Mouse (Mus musculus): ENCODE data around the gene Axl.
A peak's percentile ranks its signal among the peaks of the same experiment; 100 is the strongest.

Axl gene

GRCm38 (mm10) chr7:25754738-25755467, 33.6 kb downstream of the Axl start, which contains the start of gene Hnrnpul1:
Gene Hnrnpul1, minus strand, starts transcription at chr7:25754757.
- DNase-seq (ENCODE audit: extremely low read depth, low read depth), result peak; percentile 97

- DNase-seq (ENCODE audit: extremely low read depth, low read depth), result no peak
Observed at GRCm38 (mm10) chr7:25754439-25754737, 34.1 kb downstream of the Axl start.

- DNase-seq (ENCODE audit: extremely low read depth, low read depth), result no peak
Observed at GRCm38 (mm10) chr7:25753643-25754438, 34.7 kb downstream of the Axl start.

- DNase-seq (ENCODE audit: extremely low read depth, low read depth), result no peak
Observed at GRCm38 (mm10) chr7:25753076-25753475, 35.4 kb downstream of the Axl start.

GRCm38 (mm10) chr7:25746844-25747243, 41.7 kb downstream of the Axl start:
- DNase-seq (ENCODE audit: extremely low read depth, low read depth), result no peak

- peak; percentile 71 for DNase-seq (ENCODE audit: extremely low read depth, low read depth)
Observed at GRCm38 (mm10) chr7:25738277-25738676, 50.2 kb downstream of the Axl start.

GRCm38 (mm10) chr7:25736920-25737319, 51.6 kb downstream of the Axl start:
- DNase-seq (ENCODE audit: extremely low read depth, low read depth), result no peak

- DNase-seq (ENCODE audit: extremely low read depth, low read depth), result no peak
Observed at GRCm38 (mm10) chr7:25734991-25735390, 53.5 kb downstream of the Axl start.

GRCm38 (mm10) chr7:25731294-25732055, 57.0 kb downstream of the Axl start:
- no peak for DNase-seq (ENCODE audit: extremely low read depth, low read depth)

GRCm38 (mm10) chr7:25729862-25730261, 58.6 kb downstream of the Axl start:
- no peak for DNase-seq (ENCODE audit: extremely low read depth, low read depth)

GRCm38 (mm10) chr7:25729396-25729795, 59.1 kb downstream of the Axl start:
- DNase-seq (ENCODE audit: extremely low read depth, low read depth), result no peak

- DNase-seq (ENCODE audit: extremely low read depth, low read depth), result no peak
Observed at GRCm38 (mm10) chr7:25727800-25728199, 60.7 kb downstream of the Axl start.

- no peak for DNase-seq (ENCODE audit: extremely low read depth, low read depth)
Observed at GRCm38 (mm10) chr7:25725886-25726285, 62.6 kb downstream of the Axl start.

- DNase-seq (ENCODE audit: extremely low read depth, low read depth), result peak; percentile 54
Observed at GRCm38 (mm10) chr7:25721776-25722175, 66.7 kb downstream of the Axl start.

- DNase-seq (ENCODE audit: extremely low read depth, low read depth), result no peak
Observed at GRCm38 (mm10) chr7:25720760-25721159, 67.7 kb downstream of the Axl start.

GRCm38 (mm10) chr7:25719761-25720610, 68.5 kb downstream of the Axl start:
- peak; percentile 45 for DNase-seq (ENCODE audit: extremely low read depth, low read depth)

GRCm38 (mm10) chr7:25718788-25719417, 69.6 kb downstream of the Axl start, which contains the start of gene Ccdc97:
Gene Ccdc97, minus strand, starts transcription at chr7:25719088.
- peak; percentile 88 for DNase-seq (ENCODE audit: extremely low read depth, low read depth)

GRCm38 (mm10) chr7:25717478-25717877, 71.0 kb downstream of the Axl start:
- no peak for DNase-seq (ENCODE audit: extremely low read depth, low read depth)

GRCm38 (mm10) chr7:25715731-25716271, 72.7 kb downstream of the Axl start:
- no peak for DNase-seq (ENCODE audit: extremely low read depth, low read depth)

GRCm38 (mm10) chr7:25714581-25714980, 73.9 kb downstream of the Axl start:
- no peak for DNase-seq (ENCODE audit: extremely low read depth, low read depth)
